Mouse (Mus musculus) WW6 (cell line): Measurements from ENCODE around the gene Mageb1.
"Not testable (repeated sequence)": the region's sequence is repeated elsewhere in the genome, so short reads cannot be mapped to it uniquely, and the experiment has no call there.

ENCODE experiments used
- DNase-seq: peaks from one replicate; pipeline ENCODE4 v3.0.0-alpha.2; 2013; ENCODE audit warnings: low read depth, low spot score

Mageb1 gene

DNA sequence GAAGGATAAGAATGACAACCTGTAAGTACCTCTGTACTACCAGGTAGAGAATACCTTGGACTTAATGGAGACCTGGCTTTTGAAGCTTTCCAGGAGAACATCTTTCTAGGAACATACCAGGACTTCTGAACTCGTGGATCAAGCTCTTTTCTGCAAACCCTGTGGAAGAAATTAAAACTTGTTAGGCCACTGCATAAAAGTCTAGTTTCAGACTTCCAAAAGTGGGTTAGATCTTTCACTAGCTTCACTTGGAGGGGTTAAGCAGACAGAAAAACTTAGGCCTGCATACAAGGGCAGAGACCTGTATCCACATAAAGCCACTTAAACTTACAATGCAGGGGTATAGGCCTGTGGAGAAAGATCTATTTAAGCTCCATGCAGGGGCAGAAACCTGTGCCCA is at the start of gene Mageb1:
Gene Mageb1 (minus strand): TSS at position 101 of the 400 bp plus-strand sequence.
- not testable (repeated sequence) for DNase-seq
